Mouse (Mus musculus): Measurements from ENCODE around the gene Gm20547. TPM values are rescaled to one million over a fixed set of nuclear protein-coding genes. Genes with fewer than 3 reads are reported as not detected.

Gene Gm20547
- polyA plus RNA-seq, 1 experiment from 2014 or later, result 0.11 TPM

DNA sequence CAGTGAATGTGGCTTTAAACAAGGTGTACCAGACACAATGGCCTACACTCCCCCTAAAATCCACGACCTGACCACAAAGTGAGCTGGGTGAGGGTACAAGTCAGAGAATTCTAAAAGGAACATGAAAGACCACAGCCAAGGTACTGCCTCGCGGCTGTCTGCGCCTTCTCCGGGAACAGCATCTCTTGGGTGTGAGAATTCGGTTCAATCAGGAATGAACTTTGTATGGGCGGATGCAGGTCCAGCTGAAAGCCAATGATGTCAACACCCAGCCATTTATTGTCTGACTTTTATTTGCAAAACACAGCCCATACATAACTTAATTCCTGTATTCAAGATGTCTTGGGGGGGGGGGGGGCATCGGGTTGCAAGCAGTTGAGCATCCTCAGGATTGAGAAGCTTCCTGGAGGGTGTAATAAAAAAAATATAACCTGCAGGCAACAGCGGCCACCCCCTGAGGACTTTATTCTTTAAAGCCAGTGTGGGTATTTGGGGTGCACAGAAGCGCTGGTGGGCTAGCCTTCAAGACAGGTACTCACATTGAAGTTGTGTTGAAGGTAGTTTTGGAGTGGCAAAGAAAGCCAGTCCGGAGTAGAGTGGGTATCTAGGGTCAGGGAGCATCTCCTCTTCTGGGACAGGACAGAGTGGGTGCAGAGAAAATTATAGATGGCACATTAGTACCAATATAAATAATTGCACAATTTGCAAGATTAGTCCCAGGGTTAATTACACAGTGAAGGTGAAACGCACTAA is 11.4 kb upstream of the Gm20547 start:
- H3K27ac ChIP-seq, result peak overlapping the region; percentile 99
- H3K4me3 ChIP-seq, result peak overlapping the region; percentile 98
- peaks cover 17% of the 10 kb centered on the region for H3K36me3 ChIP-seq (replicated peaks)
- no peak for DNase-seq (ENCODE audit: extremely low spot score, low spot score)
- H3K9me3 ChIP-seq, result peaks cover 8% of the 10 kb centered on the region; the same call in 1 of the 2 replicates
- H3K4me1 ChIP-seq, result peaks cover 51% of the 10 kb centered on the region
- H3K27me3 ChIP-seq (ENCODE audit: poor library complexity, severe bottlenecking), result no peaks in the 10 kb centered on the region
- 75% methylated on average over 12 of the region's 12 CpGs for WGBS

DNA sequence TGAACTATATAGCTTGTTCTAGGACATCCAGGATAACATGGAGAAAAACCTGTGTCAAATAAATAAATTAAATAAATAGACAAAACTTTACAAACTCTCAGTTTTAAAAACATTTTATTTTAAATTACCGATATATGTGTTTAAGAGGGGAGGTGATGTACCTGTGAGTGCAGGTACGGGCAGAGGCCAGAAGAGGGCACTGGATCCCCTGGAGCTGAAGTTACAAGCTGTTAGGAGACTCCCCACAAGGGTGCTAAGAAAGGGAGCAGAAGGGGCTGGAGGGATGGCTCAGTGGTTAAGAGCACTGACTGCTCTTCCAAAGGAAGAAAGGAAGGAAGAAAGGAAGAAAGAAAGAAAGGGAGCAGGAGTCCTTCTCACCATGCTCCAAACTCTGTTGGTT is 9.5 kb upstream of the Gm20547 start:
- H3K9me3 ChIP-seq, result peaks cover 6% of the 10 kb centered on the region; the same call in 1 of the 2 replicates
- DNase-seq (ENCODE audit: extremely low spot score, low spot score), result no peak
- H3K27me3 ChIP-seq (ENCODE audit: poor library complexity, severe bottlenecking), result no peaks in the 10 kb centered on the region
- peaks cover 11% of the 10 kb centered on the region for H3K36me3 ChIP-seq (replicated peaks)
- WGBS, result 91% methylated on average over 2 of the region's 2 CpGs
- peaks cover 32% of the 10 kb centered on the region for H3K4me1 ChIP-seq
- no peak overlapping the region for H3K4me3 ChIP-seq
- no peak overlapping the region for H3K27ac ChIP-seq

DNA sequence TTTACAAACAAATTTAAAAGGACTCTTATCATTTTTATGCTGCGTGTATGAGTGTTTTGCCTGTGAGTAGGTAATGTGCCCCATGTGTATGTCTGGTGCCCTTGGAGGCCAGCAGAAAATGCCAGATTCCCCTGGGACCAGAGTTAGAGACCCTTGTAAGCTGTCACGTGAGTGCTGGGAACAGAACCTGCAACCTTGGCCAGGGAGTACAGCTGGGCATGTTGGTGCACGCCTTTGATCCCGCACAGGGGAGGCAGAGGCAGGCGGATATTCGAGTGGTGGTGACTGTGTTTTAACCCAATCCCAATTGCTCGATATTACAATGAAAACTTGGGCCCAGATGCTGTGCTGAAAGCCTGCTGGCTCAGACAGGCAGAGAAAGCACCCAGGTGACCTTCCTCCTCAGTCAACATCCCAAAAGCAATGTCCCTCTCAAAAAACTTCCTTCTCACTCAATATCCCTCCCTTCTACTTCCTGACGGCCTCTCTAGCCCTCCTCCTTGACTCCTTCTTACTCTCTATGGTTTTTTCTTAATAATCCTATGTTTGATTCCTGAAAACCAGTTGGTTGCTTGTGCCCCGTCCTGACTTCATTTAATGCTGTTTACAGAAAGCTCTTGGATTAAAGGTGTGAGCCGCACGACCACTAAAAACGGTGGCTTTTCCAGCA is 8.4 kb upstream of the Gm20547 start:
- no peak for DNase-seq (ENCODE audit: extremely low spot score, low spot score)
- Histone ChIP-seq H3K27ac (no peak overlapping the region), H3K4me3 (no peak overlapping the region), H3K4me1 (peaks cover 21% of the 10 kb centered on the region), H3K27me3 (ENCODE audit: poor library complexity, severe bottlenecking) (no peaks in the 10 kb centered on the region), H3K9me3 (no peaks in the 10 kb centered on the region), H3K36me3 (replicated peaks) (no peaks in the 10 kb centered on the region)
- 90% methylated on average over 12 of the region's 12 CpGs for WGBS

DNA sequence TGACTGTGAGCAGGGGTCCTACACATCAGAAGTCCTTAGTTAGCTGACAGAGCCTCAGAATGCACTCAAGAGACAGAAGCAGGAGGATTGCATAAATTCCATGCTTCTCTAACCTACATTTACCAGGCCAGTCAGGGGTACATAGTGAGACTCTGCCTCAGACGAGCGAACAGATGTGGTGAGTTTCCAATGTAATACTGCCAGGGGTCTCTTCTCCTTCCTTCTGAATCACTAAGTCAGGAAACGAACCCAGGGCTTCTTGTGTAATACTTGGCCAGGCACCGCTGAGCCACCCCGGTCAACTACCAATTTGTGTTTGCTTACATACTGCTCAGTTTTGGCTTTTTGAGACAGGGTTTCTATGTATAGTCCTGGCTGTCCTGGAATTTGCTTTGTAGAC is 6.1 kb upstream of the Gm20547 start:
- 91% methylated on average over 5 of the region's 5 CpGs for WGBS
- Histone ChIP-seq H3K9me3 (no peaks in the 10 kb centered on the region), H3K27ac (no peak overlapping the region), H3K36me3 (replicated peaks) (no peaks in the 10 kb centered on the region), H3K27me3 (ENCODE audit: poor library complexity, severe bottlenecking) (peaks cover 3% of the 10 kb centered on the region), H3K4me1 (peaks cover under 1% of the 10 kb centered on the region), H3K4me3 (no peak overlapping the region)
- DNase-seq (ENCODE audit: extremely low spot score, low spot score), result no peak

DNA sequence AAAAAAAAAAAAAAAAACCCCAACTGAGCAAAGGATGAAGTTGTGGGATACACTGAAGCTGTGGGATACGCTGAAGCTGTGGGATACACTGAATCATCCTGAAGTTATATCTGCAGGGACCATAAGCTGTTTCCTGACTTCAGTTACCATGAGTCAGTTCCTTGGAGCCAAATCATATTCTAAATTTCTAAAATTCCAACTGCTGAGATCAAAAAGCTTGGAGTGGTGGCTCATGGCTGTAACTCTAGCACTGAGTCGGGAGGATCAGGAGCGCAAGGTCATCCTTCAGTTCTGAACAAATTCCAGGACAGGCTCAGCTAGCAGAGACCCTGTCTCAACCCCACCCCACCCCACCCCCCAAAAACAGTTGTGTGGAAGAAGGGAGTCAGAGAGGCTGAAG is 3.8 kb upstream of the Gm20547 start:
- Histone ChIP-seq H3K27me3 (ENCODE audit: poor library complexity, severe bottlenecking) (peaks cover 22% of the 10 kb centered on the region), H3K9me3 (no peaks in the 10 kb centered on the region), H3K4me1 (peaks cover 8% of the 10 kb centered on the region), H3K4me3 (no peak overlapping the region), H3K36me3 (replicated peaks) (no peaks in the 10 kb centered on the region), H3K27ac (no peak overlapping the region)
- 89% methylated on average over 3 of the region's 3 CpGs for WGBS
- no peak for DNase-seq (ENCODE audit: extremely low spot score, low spot score)

DNA sequence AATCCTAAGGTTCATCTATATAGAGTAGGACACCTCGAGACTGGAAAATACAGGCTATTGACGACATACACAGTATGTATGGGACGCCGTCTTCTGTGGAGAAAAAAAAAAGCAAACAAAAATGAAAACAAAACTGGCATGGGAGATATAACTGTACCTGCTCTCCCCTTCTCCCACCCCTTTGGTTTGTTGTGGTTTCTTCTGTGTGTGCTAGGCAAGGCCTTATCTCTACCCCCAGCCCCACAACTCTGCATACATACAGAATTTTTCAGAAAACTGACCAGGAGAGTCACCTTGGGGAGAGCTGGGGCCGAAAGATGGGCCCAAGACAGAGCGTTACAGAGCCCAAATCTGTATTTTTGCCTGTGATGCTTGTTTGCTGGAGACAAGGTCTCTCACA is 2.9 kb upstream of the Gm20547 start:
- H3K4me1 ChIP-seq, result peaks cover 11% of the 10 kb centered on the region
- no peaks in the 10 kb centered on the region for H3K9me3 ChIP-seq
- peaks cover 22% of the 10 kb centered on the region for H3K27me3 ChIP-seq (ENCODE audit: poor library complexity, severe bottlenecking)
- H3K4me3 ChIP-seq, result no peak overlapping the region
- no peaks in the 10 kb centered on the region for H3K36me3 ChIP-seq (replicated peaks)
- WGBS, result 85% methylated on average over 6 of the region's 6 CpGs
- no peak for DNase-seq (ENCODE audit: extremely low spot score, low spot score)
- H3K27ac ChIP-seq, result no peak overlapping the region

DNA sequence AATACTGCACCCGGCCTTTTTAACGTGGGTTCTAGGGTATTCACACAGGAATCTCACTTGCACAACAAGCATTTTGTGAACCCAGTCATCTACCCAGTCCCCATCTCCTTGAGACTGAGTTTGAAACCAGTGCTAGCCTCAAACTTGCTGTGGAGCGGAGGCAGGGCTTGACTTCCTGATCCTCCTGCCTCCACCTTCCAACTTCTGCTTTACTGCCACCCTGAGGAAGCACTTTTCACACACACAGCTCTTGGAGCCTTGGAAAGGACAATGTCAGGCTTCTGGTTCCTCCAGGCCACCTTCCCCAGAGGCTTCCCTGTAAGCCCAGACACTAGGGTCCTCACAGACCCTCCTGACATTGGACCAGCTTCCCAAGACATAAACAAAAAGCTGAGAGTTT is 1.5 kb upstream of the Gm20547 start:
- H3K27ac ChIP-seq, result no peak overlapping the region
- peaks cover 17% of the 10 kb centered on the region for H3K4me1 ChIP-seq
- 78% methylated on average over 3 of the region's 3 CpGs for WGBS
- H3K4me3 ChIP-seq, result no peak overlapping the region
- DNase-seq (ENCODE audit: extremely low spot score, low spot score), result no peak
- H3K27me3 ChIP-seq (ENCODE audit: poor library complexity, severe bottlenecking), result peaks cover 22% of the 10 kb centered on the region
- H3K9me3 ChIP-seq, result no peaks in the 10 kb centered on the region
- H3K36me3 ChIP-seq (replicated peaks), result no peaks in the 10 kb centered on the region

DNA sequence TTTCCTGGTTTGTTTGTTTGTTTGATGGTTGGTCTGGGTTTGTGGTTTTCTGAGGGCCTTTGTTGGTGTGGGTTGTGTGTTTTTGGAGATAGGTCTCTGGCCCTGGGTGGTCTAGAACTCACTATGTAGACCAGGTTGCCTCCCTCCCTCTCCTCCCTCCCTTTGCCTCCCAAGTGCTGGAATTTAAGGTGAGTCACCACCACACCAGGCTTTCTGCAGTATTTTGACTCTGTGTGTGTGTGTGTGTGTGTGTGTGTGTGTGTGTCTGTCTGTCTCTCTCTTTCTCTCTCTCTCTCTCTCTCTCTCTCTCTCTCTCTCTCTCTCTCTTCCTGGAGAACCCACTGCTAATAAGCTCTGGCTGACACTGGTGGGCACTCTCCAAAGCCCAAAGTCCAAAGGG is 676 bp downstream of the Gm20547 start:
- DNase-seq (ENCODE audit: extremely low spot score, low spot score), result no peak
- H3K4me3 ChIP-seq, result no peak overlapping the region

DNA sequence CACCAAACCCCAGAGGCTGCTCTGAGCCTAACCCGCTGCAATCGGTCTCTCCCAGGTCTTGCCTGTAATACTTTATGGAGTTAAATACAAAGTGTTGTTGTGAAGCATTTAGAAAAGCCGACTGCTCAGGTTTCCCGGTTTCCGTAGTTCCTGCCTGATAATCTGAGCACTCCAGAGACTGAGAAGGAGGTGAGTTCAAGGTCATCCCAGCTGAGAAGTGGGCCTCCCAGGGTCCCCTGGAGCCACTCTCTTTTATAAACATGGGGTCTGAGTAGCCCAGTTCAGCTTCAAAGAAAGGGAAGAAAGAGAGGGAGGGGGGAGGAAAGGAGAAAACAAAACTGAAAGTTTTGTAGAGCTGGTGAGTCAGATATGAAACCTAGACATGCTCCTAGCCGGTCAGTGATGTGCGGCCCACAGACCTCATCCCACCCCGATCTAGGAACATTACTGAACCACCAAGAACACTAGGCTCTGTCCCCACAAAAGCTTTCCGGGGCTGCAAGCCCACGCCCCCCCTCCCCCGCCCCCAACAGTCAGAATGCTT is 2.4 kb downstream of the Gm20547 start, which contains the start of gene Zbtb12:
Zbtb12 (plus strand) TSS at position 148 of the 544 bp plus-strand sequence.
- Histone ChIP-seq H3K9me3 (no peaks in the 10 kb centered on the region), H3K27ac (no peak within 1 kb of the TSS; the same call in 1 of the 2 replicates), H3K36me3 (replicated peaks) (no peaks in the 10 kb centered on the region), H3K27me3 (ENCODE audit: poor library complexity, severe bottlenecking) (peaks cover 22% of the 10 kb centered on the region), H3K4me1 (peaks cover 17% of the 10 kb centered on the region), H3K4me3 (no peak within 1 kb of the TSS)
- WGBS, result 71% methylated on average over 11 of the region's 11 CpGs
- no peak for DNase-seq (ENCODE audit: extremely low spot score, low spot score)

More for the DNA sequence above, 676 bp downstream of the Gm20547 start:
- peaks cover 22% of the 10 kb centered on the region for H3K27me3 ChIP-seq (ENCODE audit: poor library complexity, severe bottlenecking)
- H3K27ac ChIP-seq, result no peak overlapping the region
- H3K36me3 ChIP-seq (replicated peaks), result no peaks in the 10 kb centered on the region
- H3K4me1 ChIP-seq, result peaks cover 17% of the 10 kb centered on the region
- no peaks in the 10 kb centered on the region for H3K9me3 ChIP-seq

DNA sequence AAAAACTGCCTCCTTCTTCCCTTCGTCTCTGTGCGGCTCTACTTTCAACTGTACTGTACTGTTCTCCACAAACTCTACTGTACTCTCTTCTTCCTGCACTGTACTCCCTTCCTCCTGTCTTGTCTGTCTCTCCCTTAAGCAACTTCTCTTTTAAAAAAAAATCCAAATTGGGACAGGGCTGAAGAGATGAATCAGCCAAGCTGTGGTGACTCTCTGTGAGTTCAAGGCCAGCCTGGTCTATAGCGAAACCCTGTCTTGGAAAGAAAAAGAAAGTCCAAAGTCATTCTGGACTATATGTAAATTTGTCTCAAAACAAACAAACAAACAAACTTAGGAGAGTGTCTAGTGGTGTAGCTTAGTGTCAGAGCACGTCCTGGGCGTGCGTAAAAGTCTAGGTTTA is 7.5 kb downstream of the Gm20547 start:
- Histone ChIP-seq H3K27me3 (ENCODE audit: poor library complexity, severe bottlenecking) (no peaks in the 10 kb centered on the region), H3K9me3 (no peaks in the 10 kb centered on the region), H3K36me3 (replicated peaks) (no peaks in the 10 kb centered on the region), H3K4me3 (no peak overlapping the region), H3K27ac (no peak overlapping the region), H3K4me1 (peaks cover 2% of the 10 kb centered on the region)
- WGBS, result 95% methylated on average over 6 of the region's 6 CpGs
- DNase-seq (ENCODE audit: extremely low spot score, low spot score), result no peak

DNA sequence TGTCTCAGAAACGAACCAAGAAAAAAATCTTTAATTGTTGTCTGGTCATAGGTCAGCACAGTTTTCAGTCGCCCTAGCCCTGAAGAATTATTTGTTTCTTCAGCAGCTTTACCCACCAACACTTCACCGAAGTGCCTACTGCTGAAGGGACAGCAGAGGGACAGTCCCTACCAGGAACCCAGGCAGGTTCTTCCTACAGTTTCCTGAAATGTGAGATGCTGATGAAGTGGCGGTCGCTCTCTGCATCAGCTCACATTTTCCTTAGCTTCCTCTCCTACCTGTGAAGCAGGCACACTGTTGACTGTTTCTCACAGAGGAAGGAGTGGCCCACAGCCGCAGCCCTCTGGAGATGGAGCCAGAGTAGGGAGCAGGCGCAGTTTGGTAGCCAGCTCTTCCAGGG is 15.9 kb downstream of the Gm20547 start:
- no peak for DNase-seq (ENCODE audit: extremely low spot score, low spot score)
- no peak overlapping the region for H3K4me3 ChIP-seq
- H3K4me1 ChIP-seq, result peaks cover 3% of the 10 kb centered on the region; the same call in 1 of the 2 replicates
- 72% methylated on average over 7 of the region's 7 CpGs for WGBS
- no peaks in the 10 kb centered on the region for H3K9me3 ChIP-seq
- H3K27me3 ChIP-seq (ENCODE audit: poor library complexity, severe bottlenecking), result no peaks in the 10 kb centered on the region
- H3K27ac ChIP-seq, result no peak overlapping the region
- H3K36me3 ChIP-seq (replicated peaks), result no peaks in the 10 kb centered on the region

DNA sequence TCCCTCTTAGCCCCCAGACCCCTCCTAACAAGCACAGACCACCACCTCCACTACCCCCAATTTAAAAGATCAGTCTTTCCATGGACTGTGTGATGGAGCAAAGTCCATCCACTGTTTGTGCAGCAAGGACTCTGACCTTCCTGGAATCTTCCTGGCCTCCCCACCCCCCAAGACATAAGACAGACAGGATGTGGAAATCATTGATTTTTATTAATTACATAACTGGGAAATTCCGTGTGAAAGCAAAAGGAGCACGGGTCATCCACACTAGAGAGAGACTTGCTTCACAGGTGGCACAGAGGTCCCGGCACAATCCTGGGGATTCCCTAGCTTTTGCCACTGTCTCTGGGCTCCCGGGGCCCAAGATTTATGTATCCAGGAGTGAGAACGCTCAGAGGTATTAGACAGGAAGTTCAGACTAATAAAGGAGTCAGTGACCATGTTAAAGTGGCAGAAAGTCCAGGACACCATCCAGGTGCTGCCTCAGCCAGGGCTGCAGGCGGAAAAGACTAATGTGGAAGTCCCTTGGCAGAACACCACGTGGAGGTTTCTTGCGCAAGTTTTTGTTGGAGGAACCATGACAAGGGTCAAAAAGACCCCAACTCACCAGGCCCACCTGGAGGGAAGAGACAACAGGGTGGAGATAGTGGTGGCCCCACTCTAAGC is 19.3 kb downstream of the Gm20547 start, which contains the start of gene Cfb:
Cfb (minus strand) TSS at position 103 of the 666 bp plus-strand sequence.
- Histone ChIP-seq H3K9me3 (no peaks in the 10 kb centered on the region), H3K4me3 (no peak within 1 kb of the TSS), H3K27ac (no peak within 1 kb of the TSS), H3K27me3 (ENCODE audit: poor library complexity, severe bottlenecking) (no peaks in the 10 kb centered on the region), H3K4me1 (peaks cover 3% of the 10 kb centered on the region; the same call in 1 of the 2 replicates), H3K36me3 (replicated peaks) (peaks cover 6% of the 10 kb centered on the region)
- no peak for DNase-seq (ENCODE audit: extremely low spot score, low spot score)
- 74% methylated on average over 8 of the region's 8 CpGs for WGBS
